Mouse (Mus musculus) testis, adult 2 months (tissue): ENCODE measurements around the gene Kcnq1.

ENCODE experiments used
- CTCF ChIP-seq: fragments of 200-500 bp; IDR thresholded peaks from 2 replicates; pipeline ENCODE4 v1.5.1; 2012; ENCODE audit warnings: low read depth, mild to moderate bottlenecking, inconsistent platforms, low read length, moderate library complexity; ENCODE audit not compliant: control insufficient read depth, insufficient read depth, insufficient replicate concordance
- POLR2A ChIP-seq: fragments of 200-500 bp; IDR thresholded peaks from 2 replicates; pipeline ENCODE4 v1.6.1; 2012; ENCODE audit warnings: low read depth, mild to moderate bottlenecking, inconsistent platforms, low read length, moderate library complexity; ENCODE audit not compliant: control insufficient read depth

DNA sequence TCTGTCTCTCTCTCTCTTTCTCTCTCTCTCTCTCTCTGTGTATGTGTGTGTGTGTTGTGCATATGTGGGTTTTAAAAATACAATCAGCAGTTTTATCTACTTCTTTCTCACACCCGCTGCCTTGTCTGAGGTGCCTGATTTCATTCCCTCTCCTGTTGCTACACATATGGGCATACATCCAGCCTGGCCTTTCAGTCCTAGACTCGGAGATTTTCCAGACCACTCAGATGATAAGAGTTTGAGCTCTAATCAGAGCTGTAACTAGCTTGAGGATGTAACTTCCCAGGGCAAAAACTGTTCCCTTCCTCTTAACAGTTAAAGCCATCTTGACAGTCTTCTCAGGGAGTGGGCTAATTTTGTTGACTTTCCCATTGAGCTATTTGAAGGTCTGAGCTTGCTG is 265.2 kb downstream of the Kcnq1 start:
- TF ChIP-seq CTCF (no peak), POLR2A (no peak)
